Mouse (Mus musculus) midbrain, embryonic 11.5 days (tissue): ENCODE measurements at regions not wholly inside any gene's neighbourhood (a gene's known extent, or its start where the extent isn't known, plus 50 kb on each side); places are given as distances from the start of the nearest gene placed in this dataset.

Source experiments
- ATAC-seq: fragments of 200-750 bp; cut with Nextera tagmentation; 2 replicates; pipeline ENCODE4 v1.8.0; 2017; ENCODE audit warnings: moderate TSS enrichment, moderate library complexity; ENCODE audit not compliant: low FRiP score
- DNase-seq: peaks from one replicate; pipeline ENCODE4 v3.0.0; 2015; ENCODE audit warnings: low spot score; ENCODE audit errors: missing footprints
- H3K27ac ChIP-seq: fragments of 300-500 bp; sonication (generic); 2 replicates; pipeline ENCODE4 v1.5.1; 2014; ENCODE audit warnings: low read depth, low read length
- H3K27me3 ChIP-seq: fragments of 300-500 bp; sonication (generic); 2 replicates; pipeline ENCODE4 v1.6.1; 2014; ENCODE audit warnings: mild to moderate bottlenecking, low read length, moderate library complexity, mixed read lengths; ENCODE audit not compliant: control insufficient read depth, insufficient read depth
- H3K36me3 ChIP-seq: fragments of 300-500 bp; sonication (generic); 2 replicates; pipeline ENCODE4 v1.6.1; 2014; ENCODE audit warnings: mild to moderate bottlenecking, low read length, moderate library complexity, mixed read lengths; ENCODE audit not compliant: control insufficient read depth, insufficient read depth
- H3K4me1 ChIP-seq: fragments of 300-500 bp; sonication (generic); 2 replicates; pipeline ENCODE4 v1.6.1; 2014; ENCODE audit warnings: low read length; ENCODE audit not compliant: control insufficient read depth, insufficient read depth
- H3K4me2 ChIP-seq: fragments of 300-500 bp; sonication (generic); 2 replicates; pipeline ENCODE4 v1.6.1; 2014; ENCODE audit warnings: mild to moderate bottlenecking, moderate library complexity
- H3K4me3 ChIP-seq: fragments of 300-500 bp; sonication (generic); 2 replicates; pipeline ENCODE4 v1.5.1; 2014; ENCODE audit warnings: low read depth, low read length
- H3K9ac ChIP-seq: fragments of 300-500 bp; sonication (generic); 2 replicates; pipeline ENCODE4 v1.6.1; 2014; ENCODE audit warnings: low read length
- H3K9me3 ChIP-seq: fragments of 300-500 bp; sonication (generic); 2 replicates; pipeline ENCODE4 v1.6.1; 2016; ENCODE audit warnings: low read length; ENCODE audit not compliant: control insufficient read depth
- WGBS: fragments of 180-500 bp; shearing (Covaris S2); extraction: QIAGEN DNeasy Blood & Tissue Kit; methylation state at CpG from one replicate; pipeline ENCODE4 v1.1.7; 2014; 5-methylcytosine and 5-hydroxymethylcytosine counted together

- DNase-seq, result no peak
- no peaks in the 10 kb centered on the region for H3K27me3 ChIP-seq
- H3K4me1 ChIP-seq, result no peaks in the 10 kb centered on the region
- no peak overlapping the region for H3K9ac ChIP-seq
- no peak overlapping the region for H3K4me3 ChIP-seq
- WGBS, result 82% methylated on average over 5 of the region's 5 CpGs
- ATAC-seq, result no peak
- H3K36me3 ChIP-seq, result no peaks in the 10 kb centered on the region
- no peaks in the 10 kb centered on the region for H3K9me3 ChIP-seq
- H3K27ac ChIP-seq, result no peak overlapping the region
- no peak overlapping the region for H3K4me2 ChIP-seq
These were observed 841.1 kb upstream of the Pot1a start for GRCm38 (mm10) chr6:26650101-26650500.

GRCm38 (mm10) chr6:26649514-26649913, 840.5 kb upstream of the Pot1a start:
- H3K4me1 ChIP-seq, result no peaks in the 10 kb centered on the region
- DNase-seq, result no peak
- WGBS, result 87% methylated on average over 1 of the region's 1 CpGs
- no peaks in the 10 kb centered on the region for H3K27me3 ChIP-seq
- no peaks in the 10 kb centered on the region for H3K36me3 ChIP-seq
- H3K4me3 ChIP-seq, result no peak overlapping the region
- no peak overlapping the region for H3K9ac ChIP-seq
- H3K4me2 ChIP-seq, result no peak overlapping the region
- no peak for ATAC-seq
- no peak overlapping the region for H3K27ac ChIP-seq
- no peaks in the 10 kb centered on the region for H3K9me3 ChIP-seq

GRCm38 (mm10) chr6:26628479-26628878, 819.4 kb upstream of the Pot1a start:
- H3K4me3 ChIP-seq, result no peak overlapping the region
- no peaks in the 10 kb centered on the region for H3K36me3 ChIP-seq

More at GRCm38 (mm10) chr6:26628479-26628878, 819.4 kb upstream of the Pot1a start:
- Histone ChIP-seq H3K27me3 (no peaks in the 10 kb centered on the region), H3K4me2 (no peak overlapping the region), H3K9ac (no peak overlapping the region), H3K4me1 (no peaks in the 10 kb centered on the region), H3K27ac (no peak overlapping the region), H3K9me3 (no peaks in the 10 kb centered on the region)
- DNase-seq (peak; percentile 70), ATAC-seq (no peak)
- WGBS, result 79% methylated on average over 1 of the region's 1 CpGs
